Mouse (Mus musculus) liver, postnatal 0 days (tissue): ENCODE results near the gene Ece1.

Experiments
- CTCF ChIP-seq: sonication (generic); IDR thresholded peaks from 2 replicates; pipeline ENCODE4 v1.5.1; 2016; ENCODE audit warnings: antibody characterized with exemption, low read depth
- EP300 ChIP-seq: IDR thresholded peaks from 2 replicates; pipeline ENCODE4 v1.6.1; 2016; ENCODE audit warnings: antibody characterized with exemption, low read depth, mild to moderate bottlenecking

- TF ChIP-seq CTCF = no peak
- TF ChIP-seq EP300 = no peak
These were observed 23.2 kb upstream of the Ece1 start for GRCm38 (mm10) chr4:137838791-137839190.
